Mouse (Mus musculus): ENCODE data around the gene Fam241a. TPM values are rescaled to one million over a fixed set of nuclear protein-coding genes. Genes with fewer than 3 reads are reported as not detected.

Fam241a gene
- polyA plus RNA-seq (2012; rRNA removed) (5.4 and 6.3 TPM in 2 replicates), polyA plus RNA-seq (2014; fragmentation: Nextera tagmentation; extraction: Ambion mirVana) (11.7 and 12.2 TPM in 2 replicates)

- no peak within 1 kb of the TSS for H3K27ac ChIP-seq (replicated peaks; ENCODE audit: low read depth, low read length)
- H3K4me2 ChIP-seq (replicated peaks; ENCODE audit: low read depth, low read length, severe bottlenecking): peak within 1 kb of the TSS; percentile 81
- no peaks in the 10 kb centered on the region for H3K9me3 ChIP-seq (ENCODE audit: control insufficient read depth, low read length)
- under 1% methylated on average over 60 of the region's 94 CpGs for WGBS
- DNase-seq (ENCODE audit: low spot score) (peak; percentile 82), ATAC-seq (ENCODE audit: low FRiP score, low read depth) (peak; percentile 95)
- no peaks in the 10 kb centered on the region for H3K36me3 ChIP-seq (ENCODE audit: control insufficient read depth, insufficient read depth, low read length)
- peak within 1 kb of the TSS; percentile 71 for H3K4me3 ChIP-seq (replicated peaks; ENCODE audit: low read length)
- H3K4me1 ChIP-seq (ENCODE audit: control insufficient read depth, insufficient read depth, low read length): no peaks in the 10 kb centered on the region
- peak within 1 kb of the TSS; percentile 61 for H3K9ac ChIP-seq (ENCODE audit: low read depth, low read length, severe bottlenecking)
- H3K27me3 ChIP-seq (ENCODE audit: control insufficient read depth, insufficient read depth, low read length): peaks cover 19% of the 10 kb centered on the region; the same call in 1 of the 2 replicates
- TF ChIP-seq POLR2A (IDR thresholded peaks at IDR 0.05; ENCODE audit: borderline replicate concordance, extremely low read depth, insufficient read depth, insufficient read length): no peak
These were observed at the start of gene Fam241a for GRCm38 (mm10) chr3:127895792-127896541. Gene Fam241a, minus strand, starts transcription at chr3:127896324.

GRCm38 (mm10) chr3:127932453-127932852 is 36.3 kb upstream of the Fam241a start:
- Histone ChIP-seq H3K9me3 (ENCODE audit: control insufficient read depth, low read length) (no peaks in the 10 kb centered on the region), H3K4me3 (replicated peaks; ENCODE audit: low read length) (no peak overlapping the region), H3K4me2 (replicated peaks; ENCODE audit: low read depth, low read length, severe bottlenecking) (no peak overlapping the region), H3K4me1 (ENCODE audit: control insufficient read depth, insufficient read depth, low read length) (no peaks in the 10 kb centered on the region), H3K36me3 (ENCODE audit: control insufficient read depth, insufficient read depth, low read length) (no peaks in the 10 kb centered on the region), H3K9ac (ENCODE audit: low read depth, low read length, severe bottlenecking) (no peak overlapping the region), H3K27me3 (ENCODE audit: control insufficient read depth, insufficient read depth, low read length) (no peaks in the 10 kb centered on the region), H3K27ac (replicated peaks; ENCODE audit: low read depth, low read length) (no peak overlapping the region)
- DNase-seq (ENCODE audit: low spot score) (no peak), ATAC-seq (ENCODE audit: low FRiP score, low read depth) (no peak)
- WGBS: 93% methylated on average over 11 of the region's 11 CpGs
- no peak for TF ChIP-seq POLR2A (IDR thresholded peaks at IDR 0.05; ENCODE audit: borderline replicate concordance, extremely low read depth, insufficient read depth, insufficient read length)

GRCm38 (mm10) chr3:127930326-127931012 is 34.3 kb upstream of the Fam241a start:
- 85% methylated on average over 9 of the region's 9 CpGs for WGBS
- no peak for ATAC-seq (ENCODE audit: low FRiP score, low read depth)

GRCm38 (mm10) chr3:127929921-127930320 is 33.8 kb upstream of the Fam241a start:
- H3K9me3 ChIP-seq (ENCODE audit: control insufficient read depth, low read length): no peaks in the 10 kb centered on the region
- H3K4me3 ChIP-seq (replicated peaks; ENCODE audit: low read length): no peak overlapping the region
- TF ChIP-seq POLR2A (IDR thresholded peaks at IDR 0.05; ENCODE audit: borderline replicate concordance, extremely low read depth, insufficient read depth, insufficient read length): no peak
- no peaks in the 10 kb centered on the region for H3K4me1 ChIP-seq (ENCODE audit: control insufficient read depth, insufficient read depth, low read length)
- H3K9ac ChIP-seq (ENCODE audit: low read depth, low read length, severe bottlenecking): no peak overlapping the region
- 57% methylated on average over 9 of the region's 9 CpGs for WGBS
- H3K4me2 ChIP-seq (replicated peaks; ENCODE audit: low read depth, low read length, severe bottlenecking): no peak overlapping the region
- no peak for DNase-seq (ENCODE audit: low spot score)
- H3K27ac ChIP-seq (replicated peaks; ENCODE audit: low read depth, low read length): no peak overlapping the region
- ATAC-seq (ENCODE audit: low FRiP score, low read depth): no peak
- H3K27me3 ChIP-seq (ENCODE audit: control insufficient read depth, insufficient read depth, low read length): no peaks in the 10 kb centered on the region
- H3K36me3 ChIP-seq (ENCODE audit: control insufficient read depth, insufficient read depth, low read length): no peaks in the 10 kb centered on the region

More at GRCm38 (mm10) chr3:127930326-127931012, 34.3 kb upstream of the Fam241a start:
- Histone ChIP-seq H3K9me3 (ENCODE audit: control insufficient read depth, low read length) (no peaks in the 10 kb centered on the region), H3K4me3 (replicated peaks; ENCODE audit: low read length) (no peak overlapping the region), H3K27ac (replicated peaks; ENCODE audit: low read depth, low read length) (no peak overlapping the region), H3K9ac (ENCODE audit: low read depth, low read length, severe bottlenecking) (no peak overlapping the region), H3K27me3 (ENCODE audit: control insufficient read depth, insufficient read depth, low read length) (no peaks in the 10 kb centered on the region), H3K4me2 (replicated peaks; ENCODE audit: low read depth, low read length, severe bottlenecking) (no peak overlapping the region), H3K36me3 (ENCODE audit: control insufficient read depth, insufficient read depth, low read length) (no peaks in the 10 kb centered on the region), H3K4me1 (ENCODE audit: control insufficient read depth, insufficient read depth, low read length) (no peaks in the 10 kb centered on the region)
- TF ChIP-seq POLR2A (IDR thresholded peaks at IDR 0.05; ENCODE audit: borderline replicate concordance, extremely low read depth, insufficient read depth, insufficient read length): no peak
- no peak for DNase-seq (ENCODE audit: low spot score)

GRCm38 (mm10) chr3:127926635-127927183 is 30.6 kb upstream of the Fam241a start:
- Histone ChIP-seq H3K27ac (replicated peaks; ENCODE audit: low read depth, low read length) (no peak overlapping the region), H3K4me1 (ENCODE audit: control insufficient read depth, insufficient read depth, low read length) (no peaks in the 10 kb centered on the region), H3K36me3 (ENCODE audit: control insufficient read depth, insufficient read depth, low read length) (no peaks in the 10 kb centered on the region), H3K27me3 (ENCODE audit: control insufficient read depth, insufficient read depth, low read length) (no peaks in the 10 kb centered on the region), H3K4me3 (replicated peaks; ENCODE audit: low read length) (no peak overlapping the region), H3K9ac (ENCODE audit: low read depth, low read length, severe bottlenecking) (no peak overlapping the region), H3K4me2 (replicated peaks; ENCODE audit: low read depth, low read length, severe bottlenecking) (no peak overlapping the region), H3K9me3 (ENCODE audit: control insufficient read depth, low read length) (no peaks in the 10 kb centered on the region)
- WGBS: 59% methylated on average over 9 of the region's 9 CpGs
- no peak for ATAC-seq (ENCODE audit: low FRiP score, low read depth)
- TF ChIP-seq POLR2A (IDR thresholded peaks at IDR 0.05; ENCODE audit: borderline replicate concordance, extremely low read depth, insufficient read depth, insufficient read length): no peak
- no peak for DNase-seq (ENCODE audit: low spot score)

Data from limb, embryonic 14.5 days (tissue).